Mouse (Mus musculus) adrenal gland (tissue): Measurements from ENCODE around the gene Entpd8.

Experiments used
- intact Hi-C: fragments of 180-260 bp; cut with DNase I; formaldehyde crosslinking; loops from one replicate; pipeline ENCODE4 v1.15.1; 2025
- microRNA-seq, 2 experiments: library from miRNA; unstranded; fragments of <30 nt; microRNA quantifications; one replicate each; pipeline ENCODE4; 2019

The Entpd8 gene

GRCm38 (mm10) chr2:25131601-25132000 lies 51.5 kb downstream of the Entpd8 start:
- intact Hi-C loops: no loop called here

Small RNA genes lying within 50 kb of the gene (microRNA-seq; reads per million reads assigned to microRNA genes)
- gene Gm24328 (0 reads per million in 2 experiments), gene Mir7664 (0 to 0.11 reads per million in 2 experiments)
